Mouse (Mus musculus) T-helper 17 cell (primary cell): ENCODE results near the gene Ccng1.

Experiments
- in situ Hi-C, 2 experiments: fragments of 300-600 bp; cut with MboI, MseI; formaldehyde crosslinking; loops; 1 replicate in 1 of 2; 2 replicates in 1 of 2; pipeline ENCODE4 v1.15.1; 2025; ENCODE audit warnings: high pct_unique_total_duplicates in 2 of 2

The Ccng1 gene

GRCm38 (mm10) chr11:40755109-40755627 is at the start of gene Ccng1:
TSS of gene Ccng1 (minus strand) at chr11:40755311.
- in situ Hi-C loops, result no loop called here

DNA sequence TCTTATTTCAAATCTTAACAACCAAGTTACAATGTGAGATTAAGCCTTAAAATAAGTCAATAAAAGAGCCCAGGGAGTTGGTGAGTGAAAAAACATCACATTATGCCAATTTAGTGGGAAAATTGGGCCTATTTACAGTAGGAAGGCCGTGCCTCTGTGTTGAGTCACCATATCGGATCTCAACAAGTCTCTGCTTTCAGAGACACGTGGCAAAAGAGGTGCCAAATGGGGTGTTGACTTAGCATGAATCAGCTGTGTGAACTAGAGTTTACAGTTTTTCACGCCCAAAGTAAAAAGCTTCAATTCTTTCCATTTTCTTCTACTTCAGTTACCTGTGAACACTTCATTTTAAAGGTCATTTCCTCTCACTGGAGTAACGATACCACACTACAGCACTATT is 35.2 kb upstream of the Ccng1 start:
- in situ Hi-C loops, result no loop called here

DNA sequence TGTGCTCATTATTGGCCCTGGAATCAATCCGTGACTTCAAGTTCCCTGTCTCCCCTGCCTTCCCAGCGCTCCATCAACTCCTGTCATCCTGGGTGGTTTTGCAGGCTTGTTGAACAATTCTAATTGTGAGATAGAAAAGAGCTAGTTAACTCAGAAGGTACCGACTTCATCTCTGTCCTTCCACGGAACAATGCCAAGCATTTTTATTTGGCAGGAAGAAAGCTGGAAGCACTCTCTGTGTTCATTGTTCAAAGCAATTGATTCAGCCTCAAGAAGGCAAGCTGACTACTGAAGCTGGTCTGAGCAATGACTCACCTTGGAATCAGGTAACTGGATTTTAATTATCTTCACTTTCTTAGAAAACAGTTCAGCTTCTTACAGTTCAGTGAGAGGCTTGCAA is 34.6 kb upstream of the Ccng1 start:
- in situ Hi-C loops, result no loop called here

- in situ Hi-C loops, result no loop called here
These were observed 31.8 kb upstream of the Ccng1 start for GRCm38 (mm10) chr11:40786900-40787299.

GRCm38 (mm10) chr11:40784326-40784725 is 29.2 kb upstream of the Ccng1 start:
- in situ Hi-C loops, result no loop called here

DNA sequence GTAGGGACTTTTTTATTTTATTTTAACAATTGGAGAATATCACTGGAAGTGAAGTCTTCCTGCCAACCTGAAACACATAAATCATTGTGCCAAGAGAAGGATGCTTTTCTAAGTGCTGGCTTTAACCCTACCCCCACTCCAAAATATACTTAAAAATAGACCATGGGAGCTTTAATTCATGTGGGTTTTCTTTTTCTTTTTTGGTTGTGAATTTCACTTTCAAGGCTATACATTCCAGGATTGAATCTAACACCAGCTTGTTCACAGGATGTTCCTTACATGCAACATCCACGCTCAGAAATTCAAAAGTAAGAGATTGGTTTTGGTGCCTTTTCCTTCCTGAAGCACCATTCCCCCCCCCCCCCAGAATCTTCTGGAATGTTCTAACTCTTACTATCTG is 28.2 kb upstream of the Ccng1 start:
- in situ Hi-C loops, result no loop called here

DNA sequence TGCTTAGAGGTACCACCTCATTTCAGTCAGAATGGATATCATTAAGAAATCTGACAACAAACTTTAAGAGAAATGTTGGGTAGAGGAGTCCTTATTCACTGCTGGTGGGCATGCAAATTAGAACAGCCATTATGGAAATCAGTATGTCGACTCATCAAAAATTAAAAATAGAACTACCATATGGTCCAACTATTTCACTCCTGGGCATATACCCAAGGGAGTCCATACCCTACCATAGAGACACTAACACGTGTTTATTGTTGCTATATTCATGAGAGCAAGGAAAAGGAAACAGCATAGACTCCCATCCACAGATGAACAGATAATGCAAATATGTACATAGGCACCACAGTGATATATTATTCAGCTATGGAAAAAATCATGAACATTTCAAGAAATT is 26.7 kb upstream of the Ccng1 start:
- in situ Hi-C loops, result no loop called here

DNA sequence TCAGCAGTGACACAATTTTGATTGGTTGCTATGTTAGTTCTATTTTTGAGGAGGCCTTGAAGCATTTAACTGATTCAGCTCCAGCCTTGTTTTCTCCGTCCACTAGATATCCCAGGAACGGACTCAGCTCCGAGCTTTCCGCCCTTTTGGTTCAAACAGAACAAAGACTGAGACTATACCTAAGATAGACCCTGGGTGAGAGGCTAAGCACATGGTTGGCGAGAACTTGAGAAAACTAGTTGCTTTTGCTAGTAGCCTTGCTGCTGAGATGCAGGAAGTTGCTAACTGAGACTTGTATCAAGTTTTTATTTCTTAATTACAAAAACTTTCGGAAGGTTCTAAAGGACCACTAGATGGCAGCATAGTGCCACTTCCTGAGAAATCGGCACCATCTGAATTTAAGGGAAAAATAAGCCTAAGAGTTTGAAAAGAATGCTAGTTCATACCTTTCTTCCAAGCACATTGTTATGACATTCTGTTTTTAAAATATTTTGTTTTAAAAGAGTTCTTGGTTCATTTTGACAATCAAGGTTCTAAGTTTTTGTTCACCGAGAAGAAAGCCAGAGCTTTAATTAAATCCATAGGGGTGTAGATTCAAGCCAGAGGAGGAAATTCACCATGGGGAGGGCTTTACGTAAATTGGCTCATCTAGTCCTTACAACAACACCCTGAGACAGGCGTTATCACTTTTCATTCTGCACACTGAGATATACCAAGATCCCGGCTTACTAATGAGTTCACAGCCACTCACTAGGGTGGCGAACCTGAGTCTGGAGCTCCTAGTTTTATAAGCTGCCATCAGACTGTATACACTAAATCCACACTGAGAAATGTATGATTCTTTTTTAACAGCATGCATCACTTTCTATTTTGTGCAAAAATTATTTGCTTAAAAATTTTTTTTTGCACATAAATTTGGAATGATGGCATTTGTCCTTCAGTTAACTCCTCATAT is 20.5 kb upstream of the Ccng1 start:
- in situ Hi-C loops, result no loop called here

- in situ Hi-C loops, result no loop called here
These were observed 9.6 kb upstream of the Ccng1 start for GRCm38 (mm10) chr11:40764690-40765089.

GRCm38 (mm10) chr11:40763395-40763794 is 8.3 kb upstream of the Ccng1 start:
- in situ Hi-C loops, result no loop called here

DNA sequence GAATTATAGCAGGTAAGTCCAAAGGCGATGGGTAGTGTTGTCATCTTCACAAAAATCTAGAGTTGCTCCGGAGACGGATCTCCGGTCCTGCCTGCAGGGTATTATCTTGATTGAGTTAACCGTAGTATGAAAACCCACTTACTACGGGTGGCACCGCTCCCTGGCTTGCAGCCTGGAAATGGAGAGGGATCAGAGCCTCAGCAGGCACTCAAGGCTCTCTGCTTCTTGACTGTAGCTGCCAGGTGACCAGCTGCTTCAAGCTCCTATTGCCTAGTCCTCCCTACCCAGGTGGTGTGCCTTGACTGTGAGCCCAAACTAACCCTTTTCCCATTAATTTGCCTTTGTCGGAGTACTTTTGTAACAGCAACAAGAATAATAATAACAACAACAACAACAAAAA is 4.8 kb upstream of the Ccng1 start:
- in situ Hi-C loops, result no loop called here

GRCm38 (mm10) chr11:40755968-40756367 is 857 bp upstream of the Ccng1 start:
- in situ Hi-C loops, result no loop called here

GRCm38 (mm10) chr11:40754664-40755107 is 425 bp downstream of the Ccng1 start:
- in situ Hi-C loops, result no loop called here

GRCm38 (mm10) chr11:40753836-40754235 is 1.3 kb downstream of the Ccng1 start:
- in situ Hi-C loops, result no loop called here

DNA sequence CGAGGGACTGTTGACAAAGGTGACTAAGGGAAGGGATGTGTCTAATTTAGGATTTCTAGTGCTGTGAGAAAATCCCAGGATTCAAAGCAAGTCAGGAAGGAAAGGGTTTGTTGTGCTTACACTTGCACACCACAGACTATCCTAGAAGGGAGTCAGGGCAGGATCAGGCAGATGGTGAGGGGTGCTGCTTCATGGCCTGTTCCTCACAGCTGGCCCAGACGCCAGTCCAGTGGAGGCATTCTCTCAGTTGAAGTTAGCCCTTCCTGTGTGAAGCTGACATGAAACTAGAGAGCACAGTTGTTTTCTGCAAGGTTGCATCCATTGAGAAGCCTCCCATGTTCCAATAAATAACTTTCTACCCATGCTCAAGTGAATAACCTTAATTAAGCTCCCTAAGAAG is 7.4 kb downstream of the Ccng1 start:
- in situ Hi-C loops, result no loop called here

GRCm38 (mm10) chr11:40746361-40746760 is 8.8 kb downstream of the Ccng1 start:
- in situ Hi-C loops, result no loop called here

GRCm38 (mm10) chr11:40744348-40744747 is 10.8 kb downstream of the Ccng1 start:
- in situ Hi-C loops, result loop anchor here in 1 of 2 experiments (5.0 kb wide), 1 partner anchor 37 kb away; no protein-coding TSS in a partner anchor

- in situ Hi-C loops, result loop anchor here in 1 of 2 experiments (5.0 kb wide), 1 partner anchor 34 kb away; no protein-coding TSS in a partner anchor
These were observed 13.4 kb downstream of the Ccng1 start for GRCm38 (mm10) chr11:40741605-40742262.

DNA sequence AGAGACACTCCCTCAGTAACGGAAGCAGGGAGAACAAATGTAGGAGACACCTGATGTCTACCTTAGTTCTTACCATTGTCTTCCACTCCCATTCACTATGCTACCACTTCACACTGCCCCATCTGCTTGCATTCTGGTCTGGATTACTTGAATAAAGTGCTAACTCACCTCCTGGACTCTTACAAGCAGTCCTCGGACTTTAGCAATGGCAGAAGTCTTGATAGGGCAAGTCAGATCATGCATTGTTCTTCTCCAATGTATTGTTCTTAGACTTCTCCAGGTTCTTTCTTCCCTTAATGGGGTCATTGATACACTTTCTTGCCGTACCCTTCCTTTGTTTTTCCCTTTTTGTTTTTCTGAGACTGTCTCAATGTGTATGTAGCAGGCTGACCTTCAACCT is 17.7 kb downstream of the Ccng1 start:
- in situ Hi-C loops, result no loop called here

GRCm38 (mm10) chr11:40734251-40734752 is 20.8 kb downstream of the Ccng1 start:
- in situ Hi-C loops, result loop anchor here in 1 of 2 experiments (5.0 kb wide), 1 partner anchor 42 kb away; no protein-coding TSS in a partner anchor

- in situ Hi-C loops, result loop anchor here in 1 of 2 experiments (5.0 kb wide), 1 partner anchor 41 kb away; no protein-coding TSS in a partner anchor
These were observed 21.6 kb downstream of the Ccng1 start, which contains the start of the genes Hmmr and Nudcd2 for GRCm38 (mm10) chr11:40733339-40734174. TSS of gene Hmmr (minus strand) at chr11:40733422. TSS of gene Nudcd2 (plus strand) at chr11:40733667.
